Mouse (Mus musculus): Measurements from ENCODE around the gene Cbfa2t3. TPM values are rescaled to one million over a fixed set of nuclear protein-coding genes. Genes with fewer than 3 reads are reported as not detected.

Gene Cbfa2t3
- polyA plus RNA-seq (2017; shearing (Covaris generic)), result 0.09 TPM

DNA sequence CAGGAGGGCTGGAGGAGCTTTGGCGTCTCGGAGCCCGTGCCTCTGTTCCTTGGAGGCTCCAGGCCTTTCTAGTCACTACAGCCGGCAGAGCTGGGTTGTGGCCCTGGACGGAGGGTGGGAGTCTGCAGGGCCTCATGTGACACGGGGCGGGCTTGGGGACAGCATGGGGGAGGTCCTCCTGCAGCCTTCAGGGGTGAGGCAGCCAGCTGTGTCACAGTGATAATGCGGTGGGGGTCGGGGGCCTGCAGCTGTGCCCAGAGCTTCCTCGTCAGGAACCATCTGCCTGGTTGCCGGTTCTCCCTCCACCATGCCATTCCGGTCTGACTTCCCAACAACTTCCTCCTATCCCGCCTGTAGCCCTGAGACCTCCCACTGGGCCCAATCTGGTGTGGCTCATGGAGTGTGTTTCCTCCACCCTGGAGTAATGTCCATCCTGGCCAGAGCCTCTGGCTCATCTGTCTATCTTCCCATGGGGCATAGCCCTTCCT is at the start of gene Cbfa2t3:
TSS of gene Cbfa2t3 (minus strand) at position 105 of the 488 bp plus-strand sequence.

GRCm38 (mm10) chr8:122622727-122623126 is 76.2 kb downstream of the Cbfa2t3 start, which contains the start of gene Pabpn1l:
Pabpn1l (minus strand) TSS chr8:122622739.

GRCm38 (mm10) chr8:122611295-122612133 is 87.4 kb downstream of the Cbfa2t3 start, which contains the start of the genes Galns and Trappc2l:
Galns (minus strand) TSS chr8:122611463.
Trappc2l (plus strand) TSS chr8:122611640.

DNA sequence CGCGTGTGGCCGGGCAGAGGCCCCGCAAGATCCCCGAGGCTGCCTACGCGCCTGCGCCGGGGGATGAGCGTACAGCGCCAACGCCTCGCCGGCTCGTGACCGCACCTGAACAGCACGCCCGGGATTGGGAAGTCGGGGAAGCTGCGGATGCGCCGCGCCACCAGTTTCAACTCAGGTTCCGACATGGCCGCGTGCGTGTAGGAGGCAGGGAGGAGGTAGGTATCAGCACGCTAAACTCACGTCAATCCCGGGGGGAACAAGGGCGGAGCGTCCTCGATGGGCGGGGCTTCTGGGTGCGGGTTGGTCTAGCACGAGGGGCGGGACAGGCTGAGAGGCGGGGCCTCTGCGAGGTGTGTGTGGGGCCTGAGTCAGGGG is 122.3 kb downstream of the Cbfa2t3 start, which contains the start of gene Aprt:
TSS of gene Aprt (minus strand) at position 262 of the 375 bp plus-strand sequence.

Other genes with a start within 250 kb of the Cbfa2t3 start
- gene Snai3, start 238.4 kb downstream of the Cbfa2t3 start, polyA plus RNA-seq (2017; shearing (Covaris generic)), result 5.2 TPM
- 29.5 TPM for gene Rnf166, start 223.0 kb downstream of the Cbfa2t3 start, polyA plus RNA-seq (2017; shearing (Covaris generic))
- gene Ctu2, start 223.0 kb downstream of the Cbfa2t3 start, polyA plus RNA-seq (2017; shearing (Covaris generic)), result 70.3 TPM
- 5.2 TPM for gene Piezo1, start 147.8 kb downstream of the Cbfa2t3 start, polyA plus RNA-seq (2017; shearing (Covaris generic))
- gene Cdt1, start 131.1 kb downstream of the Cbfa2t3 start, polyA plus RNA-seq (2017; shearing (Covaris generic)), result 11.4 TPM
- gene Aprt, start 122.2 kb downstream of the Cbfa2t3 start, polyA plus RNA-seq (2017; shearing (Covaris generic)), result 264 TPM
- 17.2 TPM for gene Galns, start 87.6 kb downstream of the Cbfa2t3 start, polyA plus RNA-seq (2017; shearing (Covaris generic))
- 55.9 TPM for gene Trappc2l, start 87.5 kb downstream of the Cbfa2t3 start, polyA plus RNA-seq (2017; shearing (Covaris generic))
- not detected for gene Pabpn1l, start 76.4 kb downstream of the Cbfa2t3 start, polyA plus RNA-seq (2017; shearing (Covaris generic))
- gene Acsf3, start 76.4 kb upstream of the Cbfa2t3 start, polyA plus RNA-seq (2017; shearing (Covaris generic)), result 7.7 TPM
- gene Cdh15, start 148.9 kb upstream of the Cbfa2t3 start, polyA plus RNA-seq (2017; shearing (Covaris generic)), result not detected

Data from CD4-positive, CD25-positive, alpha-beta regulatory T cell, adult 9 weeks (primary cell).